In the genomic region with DNA sequence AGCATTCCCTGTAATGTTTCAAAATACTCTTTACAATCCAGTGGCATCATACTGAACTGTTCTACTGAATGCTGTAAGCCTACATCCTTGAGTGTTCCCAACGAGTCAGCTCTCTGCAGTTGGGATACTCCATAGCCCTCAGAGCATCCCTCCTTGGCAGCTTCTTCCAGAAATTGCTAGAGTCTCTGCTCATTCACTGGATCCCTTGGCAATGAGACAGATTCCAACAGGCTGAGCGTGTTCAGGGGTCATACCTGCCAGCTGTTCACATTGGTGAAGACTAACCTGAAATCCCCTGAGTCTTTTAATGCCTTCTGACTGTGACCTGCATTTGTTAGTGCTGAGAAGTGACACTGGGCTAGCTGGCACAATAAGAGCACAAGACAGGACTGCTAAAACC, we compare ENCODE assay signal across 21 mouse cellular contexts.
DNase-seq lines count a peak whose midpoint lies in the region; ATAC-seq and TF ChIP-seq lines count a peak whose summit lies in the region.
"Had no signal": no experiment of that assay in that cellular context is flagged by ENCODE, and none has a peak within 500 bp of the region (broad histone marks: within the 10 kb centered on the region; RNA-seq: fewer than 3 reads in every experiment).

No protein-coding gene starts in this region.

- WGBS in midbrain, postnatal 0 days: 78% methylated on average over 2 of the region's 2 CpGs
- WGBS in midbrain, embryonic 10.5 days: 83% methylated on average over 2 of the region's 2 CpGs
- WGBS in thymus, adult 2 months: 88% methylated on average over 2 of the region's 2 CpGs

- no peak overlapping the region for H3K4me3 ChIP-seq in midbrain, postnatal 0 days (ENCODE audit: low read depth, low read length)
- no peak overlapping the region for H3K4me3 ChIP-seq in midbrain, embryonic 10.5 days
- H3K4me3 ChIP-seq in thymus, adult 2 months (ENCODE audit: control insufficient read depth, insufficient read depth, low read length): no peak overlapping the region
- H3K4me3 ChIP-seq: embryonic facial prominence, embryonic 10.5 days; embryonic facial prominence, embryonic 13.5 days; erythroblast, embryonic 14.5 days; forebrain, embryonic 12.5 days; forebrain, embryonic 15.5 days had no signal

- no peaks in the 10 kb centered on the region for H3K9me3 ChIP-seq in midbrain, postnatal 0 days (ENCODE audit: low read length)
- H3K9me3 ChIP-seq in midbrain, embryonic 10.5 days (replicated peaks): no peaks in the 10 kb centered on the region
- H3K9me3 ChIP-seq: embryonic facial prominence, embryonic 10.5 days; embryonic facial prominence, embryonic 13.5 days; forebrain, embryonic 12.5 days; forebrain, embryonic 15.5 days had no signal

- H3K27me3 ChIP-seq in midbrain, postnatal 0 days (ENCODE audit: insufficient read depth, low read length): no peaks in the 10 kb centered on the region
- H3K27me3 ChIP-seq in midbrain, embryonic 10.5 days (ENCODE audit: low read depth, poor library complexity, severe bottlenecking): no peaks in the 10 kb centered on the region
- no peaks in the 10 kb centered on the region for H3K27me3 ChIP-seq in thymus, adult 2 months (ENCODE audit: control insufficient read depth, insufficient read depth, low read length)
- H3K27me3 ChIP-seq: forebrain, embryonic 12.5 days; forebrain, embryonic 15.5 days had no signal

- no peak overlapping the region for H3K9ac ChIP-seq in midbrain, postnatal 0 days (replicated peaks; ENCODE audit: low read length, poor library complexity, severe bottlenecking)
- H3K9ac ChIP-seq: embryonic facial prominence, embryonic 13.5 days; forebrain, embryonic 12.5 days; forebrain, embryonic 15.5 days; hindbrain, embryonic 14.5 days had no signal

- no peak for ATAC-seq in midbrain, postnatal 0 days (ENCODE audit: low FRiP score)
- ATAC-seq: activated CD4-positive, CD25-positive, alpha-beta regulatory T cell, adult 4 months; CD4-positive, CD25-positive, alpha-beta regulatory T cell, adult 4 months; forebrain, embryonic 15.5 days had no signal

- H3K27ac ChIP-seq in midbrain, postnatal 0 days (ENCODE audit: low read depth, low read length): no peak overlapping the region
- H3K27ac ChIP-seq in midbrain, embryonic 10.5 days (replicated peaks): no peak overlapping the region
- H3K27ac ChIP-seq in thymus, adult 2 months (ENCODE audit: control insufficient read depth, insufficient read depth, low read length): no peak overlapping the region
- H3K27ac ChIP-seq: embryonic facial prominence, embryonic 10.5 days; embryonic facial prominence, embryonic 13.5 days; forebrain, embryonic 12.5 days; forebrain, embryonic 15.5 days; hindbrain, embryonic 14.5 days had no signal

- intact Hi-C loops in heart, postnatal 25 days (cut with DNase I): loop anchor here (5.0 kb wide), 1 partner anchor 64 kb away; no protein-coding TSS in a partner anchor

- TF ChIP-seq POLR2A in thymus, adult 2 months (IDR thresholded peaks at IDR 0.05; ENCODE audit: control insufficient read depth, extremely low read depth, insufficient read depth, low read length, poor library complexity): no peak

- H3K4me1 ChIP-seq in midbrain, postnatal 0 days (ENCODE audit: insufficient read depth, low read length): no peaks in the 10 kb centered on the region
- H3K4me1 ChIP-seq in midbrain, embryonic 10.5 days: no peaks in the 10 kb centered on the region
- no peaks in the 10 kb centered on the region for H3K4me1 ChIP-seq in thymus, adult 2 months (replicated peaks; ENCODE audit: control insufficient read depth, insufficient read depth, low read length)
- H3K4me1 ChIP-seq: embryonic facial prominence, embryonic 10.5 days; forebrain, embryonic 12.5 days; forebrain, embryonic 15.5 days had no signal

- no peak overlapping the region for H3K4me2 ChIP-seq in midbrain, postnatal 0 days (ENCODE audit: low read depth, low read length, poor library complexity, severe bottlenecking)
- H3K4me2 ChIP-seq: embryonic facial prominence, embryonic 13.5 days; forebrain, embryonic 12.5 days; forebrain, embryonic 15.5 days; hindbrain, embryonic 14.5 days had no signal

- H3K36me3 ChIP-seq in midbrain, postnatal 0 days (ENCODE audit: insufficient read depth, low read length): no peaks in the 10 kb centered on the region
- H3K36me3 ChIP-seq in midbrain, embryonic 10.5 days: no peaks in the 10 kb centered on the region
- no peaks in the 10 kb centered on the region for H3K36me3 ChIP-seq in thymus, adult 2 months (ENCODE audit: control insufficient read depth, insufficient read depth, low read length)
- H3K36me3 ChIP-seq: embryonic facial prominence, embryonic 10.5 days; embryonic facial prominence, embryonic 13.5 days; forebrain, embryonic 12.5 days; forebrain, embryonic 15.5 days had no signal

- DNase-seq in cerebellum, adult 9-11 months: peak; percentile 23
- DNase-seq in cerebellum, postnatal 4 days (ENCODE audit: low spot score in 2 of 2): no peak
- DNase-seq in heart, adult 11 months: peak; percentile 83
- no peak for DNase-seq in heart, postnatal 25 days (ENCODE audit: low spot score)
- DNase-seq in midbrain, postnatal 0 days (ENCODE audit: low spot score): peak; percentile 31
- no peak for DNase-seq in midbrain, embryonic 10.5 days (ENCODE audit: low spot score)
- DNase-seq in thymus, adult 2 months: no peak
- DNase-seq: adrenal gland, adult 8-10 months; adrenal gland, postnatal 25 days; embryo, embryonic 11 days; gastrocnemius, postnatal 25 days; heart, postnatal 36 days; kidney, adult 11 months had no signal

- TF ChIP-seq CTCF in midbrain, postnatal 0 days (IDR thresholded peaks at IDR 0.05): no peak
- no peak for TF ChIP-seq CTCF in thymus, adult 2 months (IDR thresholded peaks at IDR 0.05; ENCODE audit: borderline replicate concordance, control insufficient read depth, extremely low read depth, insufficient read depth, low read length, poor library complexity)

Comparison
In these comparisons a context has a peak if more than half of its experiments do, and no peak if none do; other contexts are left out.
1. DNase-seq: peak in cerebellum, adult 9-11 months (single experiment), heart, adult 11 months (single experiment) and midbrain, postnatal 0 days (single experiment); none in cerebellum, postnatal 4 days (0 of 2), heart, postnatal 25 days (single experiment), midbrain, embryonic 10.5 days (single experiment) and thymus, adult 2 months (single experiment).